Mouse (Mus musculus): ENCODE measurements around the gene Omg.

GRCm38 (mm10) chr11:79533950-79534690, 30.2 kb upstream of the Omg start:
- TF ChIP-seq CTCF (IDR thresholded peaks at IDR 0.05; ENCODE audit: insufficient read depth, low read length) (no peak), POLR2A (IDR thresholded peaks at IDR 0.05; ENCODE audit: borderline replicate concordance, extremely low read depth, low read depth, low read length) (no peak)
